Mouse (Mus musculus) stomach, embryonic 15.5 days (tissue): Measurements from ENCODE around the gene Tusc2. TPM values are rescaled to one million over a fixed set of nuclear protein-coding genes. Genes with fewer than 3 reads are reported as not detected.

ENCODE experiments used
- ATAC-seq: fragments of 200-750 bp; cut with Nextera tagmentation; 2 replicates; pipeline ENCODE4 v1.8.0; 2017; ENCODE audit warnings: low read depth, moderate number of reproducible peaks, moderate TSS enrichment; ENCODE audit not compliant: insufficient read depth, low FRiP score
- H3K27ac ChIP-seq: fragments of 300-500 bp; sonication (generic); 2 replicates; pipeline ENCODE4 v1.5.1; 2015; ENCODE audit warnings: mild to moderate bottlenecking, inconsistent platforms
- H3K27me3 ChIP-seq: fragments of 300-500 bp; sonication (generic); replicated peaks from 2 replicates; pipeline ENCODE4 v1.6.1; 2015; ENCODE audit warnings: inconsistent platforms
- H3K36me3 ChIP-seq: fragments of 300-500 bp; sonication (generic); 2 replicates; pipeline ENCODE4 v1.6.1; 2015; ENCODE audit warnings: inconsistent platforms
- H3K4me1 ChIP-seq: fragments of 300-500 bp; sonication (generic); 2 replicates; pipeline ENCODE4 v1.6.1; 2015; ENCODE audit warnings: inconsistent platforms
- H3K4me2 ChIP-seq: fragments of 300-500 bp; sonication (generic); 2 replicates; pipeline ENCODE4 v1.6.1; 2015; ENCODE audit warnings: mild to moderate bottlenecking, inconsistent platforms
- H3K4me3 ChIP-seq: fragments of 300-500 bp; sonication (generic); replicated peaks from 2 replicates; pipeline ENCODE4 v1.5.1; 2015; ENCODE audit warnings: inconsistent platforms
- H3K9ac ChIP-seq: fragments of 300-500 bp; sonication (generic); 2 replicates; pipeline ENCODE4 v1.6.1; 2015; ENCODE audit warnings: inconsistent platforms
- H3K9me3 ChIP-seq: fragments of 300-500 bp; sonication (generic); 2 replicates; pipeline ENCODE4 v1.6.1; 2016; ENCODE audit warnings: inconsistent platforms
- WGBS: fragments of 180-500 bp; shearing (Covaris S2); methylation state at CpG from one replicate; pipeline ENCODE4 v1.1.7; 2015; 5-methylcytosine and 5-hydroxymethylcytosine counted together
- polyA plus RNA-seq: library from polyadenylated mRNA; unstranded; fragments of >200 nt; fragmentation: Nextera tagmentation; extraction: Ambion mirVana; gene quantifications from 2 replicates; pipeline ENCODE4 v1.2.1, GENCODE M21; 2015

Gene Tusc2
- polyA plus RNA-seq, 1 experiment from 2014 or later, result 42.6 TPM

DNA sequence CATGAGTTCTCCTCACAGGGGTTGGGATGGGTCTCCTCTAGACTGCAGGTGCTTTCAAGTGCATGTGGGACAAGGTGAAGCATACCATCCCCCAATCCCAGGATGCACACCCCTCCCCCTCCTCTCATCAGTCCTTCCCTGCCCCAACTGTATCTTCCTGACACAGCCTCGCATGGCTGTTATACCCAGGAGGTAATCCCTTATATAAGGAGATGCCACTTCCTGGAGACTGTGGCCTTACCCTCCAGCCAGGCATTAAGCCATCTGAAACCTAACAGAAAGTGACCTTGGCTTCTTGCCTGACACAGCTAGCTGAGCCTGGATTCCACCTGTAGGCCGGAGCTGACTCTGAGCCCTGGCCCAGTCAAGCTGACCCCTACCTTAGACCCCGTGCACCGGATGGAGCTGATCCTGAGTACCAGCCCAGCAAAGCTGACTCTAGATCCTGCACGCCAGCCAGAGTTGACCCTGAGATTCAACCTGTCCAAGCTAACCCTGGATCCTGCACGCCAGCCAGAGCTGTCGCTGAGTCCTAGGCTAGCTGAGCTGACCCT is 19.5 kb downstream of the Tusc2 start:
- H3K4me3 ChIP-seq, result no peak overlapping the region
- no peak for ATAC-seq
- H3K4me1 ChIP-seq, result peaks cover 26% of the 10 kb centered on the region
- WGBS, result 84% methylated on average over 7 of the region's 7 CpGs
- no peaks in the 10 kb centered on the region for H3K9me3 ChIP-seq
- H3K27me3 ChIP-seq, result no peaks in the 10 kb centered on the region
- H3K36me3 ChIP-seq, result 0 out of 2 replicates have a peak, but pooled peaks cover 3% of the 10 kb centered on the region
- H3K27ac ChIP-seq, result no peak overlapping the region
- no peak overlapping the region for H3K9ac ChIP-seq
- H3K4me2 ChIP-seq, result no peak overlapping the region

- Histone ChIP-seq H3K27ac (no peak overlapping the region), H3K4me1 (peaks cover 29% of the 10 kb centered on the region), H3K36me3 (0 out of 2 replicates have a peak, but pooled peaks cover 3% of the 10 kb centered on the region), H3K9me3 (no peaks in the 10 kb centered on the region), H3K4me2 (no peak overlapping the region), H3K9ac (no peak overlapping the region), H3K4me3 (no peak overlapping the region), H3K27me3 (no peaks in the 10 kb centered on the region)
- no peak for ATAC-seq
- WGBS, result 90% methylated on average over 14 of the region's 14 CpGs
Observed at GRCm38 (mm10) chr9:107583174-107583573, 20.1 kb downstream of the Tusc2 start.

- peaks cover 26% of the 10 kb centered on the region for H3K4me1 ChIP-seq
- no peak overlapping the region for H3K9ac ChIP-seq
- no peak overlapping the region for H3K4me3 ChIP-seq
- H3K27me3 ChIP-seq, result no peaks in the 10 kb centered on the region
- H3K27ac ChIP-seq, result peak overlapping the region; percentile 40; the same call in 1 of the 2 replicates
- 0 out of 2 replicates have a peak overlapping the region, but pooled peaks have one; percentile 40 for H3K4me2 ChIP-seq
- ATAC-seq, result no peak
- peaks cover 20% of the 10 kb centered on the region; the same call in 1 of the 2 replicates for H3K36me3 ChIP-seq
- WGBS, result 88% methylated on average over 5 of the region's 5 CpGs
- H3K9me3 ChIP-seq, result no peaks in the 10 kb centered on the region
Observed at GRCm38 (mm10) chr9:107586504-107586903, 23.4 kb downstream of the Tusc2 start.

GRCm38 (mm10) chr9:107586974-107587832 is 24.1 kb downstream of the Tusc2 start, which contains the start of gene Ifrd2:
Ifrd2 (plus strand) TSS chr9:107587642.
- Histone ChIP-seq H3K27ac (peak within 1 kb of the TSS; percentile 62), H3K4me3 (peak within 1 kb of the TSS; percentile 78), H3K9me3 (no peaks in the 10 kb centered on the region), H3K4me2 (peak within 1 kb of the TSS; percentile 83), H3K4me1 (peaks cover 20% of the 10 kb centered on the region), H3K9ac (peak within 1 kb of the TSS; percentile 73), H3K27me3 (no peaks in the 10 kb centered on the region), H3K36me3 (peaks cover 25% of the 10 kb centered on the region)
- 12% methylated on average over 46 of the region's 46 CpGs for WGBS
- ATAC-seq, result peak; percentile 97

- H3K27ac ChIP-seq, result peak overlapping the region; percentile 62
- 3% methylated on average over 33 of the region's 33 CpGs for WGBS
- H3K27me3 ChIP-seq, result no peaks in the 10 kb centered on the region
- peak overlapping the region; percentile 78 for H3K4me3 ChIP-seq
- peak overlapping the region; percentile 83 for H3K4me2 ChIP-seq
- ATAC-seq, result no peak
- peaks cover 17% of the 10 kb centered on the region for H3K4me1 ChIP-seq
- H3K9ac ChIP-seq, result peak overlapping the region; percentile 73
- no peaks in the 10 kb centered on the region for H3K9me3 ChIP-seq
- peaks cover 29% of the 10 kb centered on the region for H3K36me3 ChIP-seq
Observed at GRCm38 (mm10) chr9:107587833-107588639, 25.0 kb downstream of the Tusc2 start.

- H3K27ac ChIP-seq, result peak overlapping the region; percentile 57
- peaks cover 17% of the 10 kb centered on the region for H3K4me1 ChIP-seq
- no peaks in the 10 kb centered on the region for H3K9me3 ChIP-seq
- no peak overlapping the region for H3K4me3 ChIP-seq
- H3K4me2 ChIP-seq, result peak overlapping the region; percentile 83
- H3K36me3 ChIP-seq, result peaks cover 36% of the 10 kb centered on the region
- no peak overlapping the region for H3K9ac ChIP-seq
- 71% methylated on average over 25 of the region's 25 CpGs for WGBS
- no peaks in the 10 kb centered on the region for H3K27me3 ChIP-seq
- ATAC-seq, result peak; percentile 24; the same call in 1 of the 2 replicates
Observed at GRCm38 (mm10) chr9:107590058-107590772, 27.2 kb downstream of the Tusc2 start.

- H3K9ac ChIP-seq, result no peak overlapping the region
- WGBS, result 86% methylated on average over 6 of the region's 6 CpGs
- ATAC-seq, result no peak
- H3K4me1 ChIP-seq, result peaks cover 17% of the 10 kb centered on the region
- H3K4me3 ChIP-seq, result no peak overlapping the region
- no peaks in the 10 kb centered on the region for H3K27me3 ChIP-seq
- no peak overlapping the region; the same call in 1 of the 2 replicates for H3K4me2 ChIP-seq
- peaks cover 36% of the 10 kb centered on the region for H3K36me3 ChIP-seq
- H3K9me3 ChIP-seq, result no peaks in the 10 kb centered on the region
- peak overlapping the region; percentile 57; the same call in 1 of the 2 replicates for H3K27ac ChIP-seq
Observed at GRCm38 (mm10) chr9:107590773-107591060, 27.7 kb downstream of the Tusc2 start.

GRCm38 (mm10) chr9:107593101-107593976 is 30.3 kb downstream of the Tusc2 start:
- H3K9me3 ChIP-seq, result no peaks in the 10 kb centered on the region
- peaks cover 36% of the 10 kb centered on the region for H3K36me3 ChIP-seq
- ATAC-seq, result no peak
- H3K9ac ChIP-seq, result no peak overlapping the region
- H3K4me2 ChIP-seq, result no peak overlapping the region
- peaks cover 12% of the 10 kb centered on the region for H3K4me1 ChIP-seq
- H3K27ac ChIP-seq, result no peak overlapping the region
- H3K4me3 ChIP-seq, result no peak overlapping the region
- 84% methylated on average over 11 of the region's 11 CpGs for WGBS
- no peaks in the 10 kb centered on the region for H3K27me3 ChIP-seq

DNA sequence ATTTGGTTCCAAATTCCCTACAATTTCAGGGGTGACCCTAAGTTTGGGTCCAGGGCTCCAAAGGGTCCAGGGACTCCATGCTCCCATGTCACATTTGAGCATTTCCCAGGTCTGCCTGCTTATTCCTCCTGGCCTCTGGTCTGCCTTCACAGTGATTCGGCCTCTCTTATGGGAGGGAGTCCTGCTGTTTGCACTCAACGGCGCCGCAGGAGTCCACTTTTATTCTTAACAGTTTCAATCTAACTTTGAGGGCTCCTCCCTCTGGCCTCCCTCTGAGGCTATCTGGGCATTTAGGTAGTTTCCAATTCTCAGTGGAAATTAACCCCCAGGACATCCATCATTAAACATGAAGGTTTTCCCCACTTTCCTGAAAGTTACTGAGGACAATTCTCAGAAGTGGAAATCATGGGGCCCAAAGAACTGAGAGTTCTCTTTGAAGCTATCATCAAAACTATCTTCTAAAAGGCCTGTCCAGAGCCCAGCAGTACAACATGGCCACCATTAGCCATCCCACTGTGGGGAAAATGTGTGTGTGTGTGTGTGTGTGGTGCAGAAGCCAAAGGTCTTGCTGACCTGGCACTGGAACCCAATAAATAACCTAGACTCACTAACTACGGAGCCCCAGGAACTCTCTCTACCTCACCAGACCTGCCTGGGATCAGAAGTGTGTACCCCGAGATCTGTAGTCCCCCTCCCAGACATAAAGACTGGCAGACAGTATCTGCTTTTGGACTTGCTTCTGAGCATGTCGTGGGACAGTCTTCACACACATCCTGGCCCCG is 31.4 kb downstream of the Tusc2 start:
- WGBS, result 75% methylated on average over 8 of the region's 8 CpGs

More for the DNA sequence above, 31.4 kb downstream of the Tusc2 start:
- ATAC-seq, result no peak
- no peak overlapping the region for H3K4me3 ChIP-seq
- H3K27me3 ChIP-seq, result no peaks in the 10 kb centered on the region
- no peaks in the 10 kb centered on the region for H3K9me3 ChIP-seq
- H3K27ac ChIP-seq, result no peak overlapping the region
- peaks cover 36% of the 10 kb centered on the region for H3K36me3 ChIP-seq
- no peak overlapping the region for H3K9ac ChIP-seq
- 0 out of 2 replicates have a peak, but pooled peaks cover under 1% of the 10 kb centered on the region for H3K4me1 ChIP-seq
- H3K4me2 ChIP-seq, result no peak overlapping the region
